Mouse (Mus musculus) adrenal gland, adult (tissue): ENCODE results near the gene Agbl4.

Source experiments
- DNase-seq, 2 experiments: peaks; one replicate each; pipeline ENCODE4 v3.0.0; 2022 to 2023; ENCODE audit warnings: low spot score in 1 of 2; ENCODE audit not compliant: inconsistent age in 2 of 2

The Agbl4 gene

GRCm38 (mm10) chr4:110397618-110398045 lies at the start of gene Agbl4:
Gene Agbl4 (plus strand): TSS chr4:110397661.
- DNase-seq, result peak; percentile 60 to 82

- no peak for DNase-seq
Measured at GRCm38 (mm10) chr4:110350856-110351177, 46.6 kb upstream of the Agbl4 start.

DNA sequence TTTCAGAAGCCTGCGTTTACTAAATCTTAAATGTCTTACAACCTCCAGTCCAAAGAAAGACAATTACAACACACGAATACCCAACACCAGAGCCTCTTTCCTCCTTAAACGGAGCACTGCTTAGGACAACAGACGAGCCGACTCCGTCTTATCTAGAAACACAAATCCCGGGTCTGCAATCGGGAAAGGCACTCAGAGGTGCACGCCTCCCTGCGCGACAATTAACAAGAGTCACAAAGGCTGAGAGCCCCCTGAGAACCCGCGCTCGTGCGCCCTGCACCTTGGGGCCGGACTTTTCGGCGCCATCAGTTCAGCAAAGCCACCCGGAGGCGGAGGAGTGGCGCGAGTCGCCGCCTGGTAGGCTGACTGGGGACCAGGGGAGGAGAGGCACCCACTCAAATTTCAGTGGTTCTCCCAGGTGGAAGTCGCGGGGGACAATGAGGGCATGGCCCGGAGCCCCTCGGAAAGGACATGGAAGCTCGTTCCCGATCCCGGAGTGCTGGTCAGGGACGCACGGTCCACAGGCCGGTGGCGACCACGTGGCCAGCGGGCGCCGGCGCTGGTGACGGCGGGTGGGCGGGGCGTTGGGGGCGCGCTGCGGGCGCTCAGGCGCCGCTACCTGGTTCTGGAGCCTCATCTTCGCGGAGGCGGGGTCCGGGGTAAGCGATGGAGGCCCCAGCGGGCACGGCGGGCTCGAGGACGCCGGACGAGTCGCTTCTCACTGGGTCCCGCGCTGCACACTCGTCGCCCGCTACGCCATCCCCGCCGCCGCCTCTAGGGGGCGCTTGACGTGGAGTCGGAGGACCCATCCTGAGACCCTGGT lies 46.1 kb upstream of the Agbl4 start, which contains the start of gene Elavl4:
Gene Elavl4, minus strand, starts transcription at position 732 of the 823 bp plus-strand sequence.
- peak; percentile 51 to 86 for DNase-seq

DNA sequence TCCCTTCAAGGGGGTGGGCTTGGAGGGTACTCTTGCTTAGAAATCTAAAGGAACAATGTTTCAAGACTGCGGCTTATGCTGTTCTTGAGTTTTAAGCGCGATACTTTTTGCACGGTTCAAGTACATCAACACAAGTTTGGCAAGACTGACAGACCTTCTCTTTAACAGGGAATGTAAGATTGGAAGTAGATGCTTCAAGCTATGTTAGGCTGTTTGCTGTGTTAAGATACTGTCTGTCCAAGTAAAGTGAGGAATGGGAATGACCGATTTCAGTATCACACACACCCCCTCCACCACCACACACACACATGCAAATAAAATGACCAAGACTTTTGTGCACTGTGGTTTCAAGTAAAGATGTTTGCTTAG lies 45.5 kb upstream of the Agbl4 start:
- DNase-seq, result no peak

GRCm38 (mm10) chr4:110360568-110360967 lies 36.9 kb upstream of the Agbl4 start:
- DNase-seq, result no peak

- no peak for DNase-seq
Measured at GRCm38 (mm10) chr4:110396221-110396620, 1.2 kb upstream of the Agbl4 start.

- DNase-seq, result no peak
Measured at GRCm38 (mm10) chr4:110420306-110420705, 22.8 kb downstream of the Agbl4 start.

DNA sequence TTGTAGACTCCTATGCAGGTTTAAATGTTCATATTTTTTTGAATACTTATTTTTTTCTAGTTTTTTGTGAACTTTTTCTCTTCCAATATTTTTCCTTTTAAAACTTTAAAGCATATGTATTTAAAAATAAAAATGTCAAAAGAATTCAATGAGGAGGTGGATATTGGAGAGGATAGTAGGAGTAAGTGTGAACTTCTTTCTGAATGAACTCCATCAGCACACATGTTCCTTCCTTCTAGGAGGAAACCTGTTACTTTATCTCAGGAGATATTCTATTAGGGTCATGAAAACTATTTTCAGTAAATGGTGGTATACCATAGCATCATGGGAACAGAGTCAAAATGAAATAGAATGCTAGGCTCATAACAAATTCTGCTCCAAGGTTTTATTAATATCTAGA lies 30.2 kb downstream of the Agbl4 start:
- no peak for DNase-seq

- DNase-seq, result peak; percentile 4 to 29
Measured at GRCm38 (mm10) chr4:110494371-110494770, 96.9 kb downstream of the Agbl4 start.

DNA sequence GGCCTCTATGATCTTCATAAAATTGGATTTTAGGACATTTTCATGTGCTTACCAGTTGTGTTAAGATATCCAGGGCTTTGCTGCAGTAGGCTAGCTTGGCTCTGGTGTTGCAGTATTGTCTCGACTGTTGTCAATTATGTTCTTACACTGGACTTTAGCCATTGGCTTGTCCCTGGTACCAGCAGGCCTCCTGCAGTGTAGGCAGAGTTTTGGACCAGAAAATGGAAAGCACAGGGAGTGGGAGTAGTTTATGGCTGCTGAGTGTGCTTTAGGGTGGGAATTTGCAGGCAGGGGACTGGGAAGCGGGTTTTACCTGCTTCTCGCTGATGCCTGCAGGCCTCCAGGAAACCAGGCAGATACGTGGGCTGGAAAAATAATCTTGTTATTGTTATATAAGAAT lies 132.3 kb downstream of the Agbl4 start:
- no peak for DNase-seq

DNA sequence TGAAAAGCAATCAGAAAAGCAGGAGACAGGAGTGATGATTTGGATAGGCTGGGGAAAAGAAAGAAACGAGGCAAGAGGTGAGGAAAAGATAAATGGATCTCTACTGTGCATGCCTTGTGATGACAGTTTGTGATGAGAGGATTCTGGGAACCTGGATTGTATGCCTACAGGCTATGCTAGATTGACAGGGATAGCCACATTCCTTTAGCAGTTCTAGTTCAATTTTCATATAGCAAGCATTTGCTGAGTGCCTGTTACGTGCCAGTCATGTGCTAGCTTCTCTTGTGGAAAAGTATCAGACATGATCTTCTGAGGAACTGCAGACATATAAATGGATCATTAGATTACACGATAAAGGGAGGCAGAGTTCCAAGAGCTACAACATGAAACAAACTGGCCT lies 151.8 kb downstream of the Agbl4 start:
- no peak for DNase-seq

GRCm38 (mm10) chr4:110597726-110598283 lies 200.3 kb downstream of the Agbl4 start:
- DNase-seq, result no peak

- no peak for DNase-seq
Measured at GRCm38 (mm10) chr4:110641417-110641816, 244.0 kb downstream of the Agbl4 start.

- no peak for DNase-seq
Measured at GRCm38 (mm10) chr4:110662940-110663339, 265.5 kb downstream of the Agbl4 start.

GRCm38 (mm10) chr4:110674121-110674520 lies 276.7 kb downstream of the Agbl4 start:
- no peak for DNase-seq

DNA sequence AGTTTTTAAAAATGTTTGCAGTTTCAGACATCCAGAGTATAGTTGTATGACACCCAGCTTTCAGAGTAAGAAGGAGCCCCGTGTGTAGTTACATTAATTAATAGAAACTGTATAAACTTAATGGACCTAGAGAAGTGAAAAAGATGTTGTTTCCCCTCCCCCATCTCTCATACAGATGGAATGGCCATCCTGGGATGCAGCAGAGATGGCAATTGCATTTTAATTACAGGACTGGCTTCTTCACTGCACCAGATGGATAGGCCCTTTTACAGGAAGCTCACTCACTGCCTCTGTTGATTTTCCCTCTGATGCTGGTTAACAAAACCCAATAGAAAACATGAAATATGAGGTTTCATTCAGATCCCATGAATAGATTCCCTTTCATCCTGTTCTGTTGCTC lies 337.7 kb downstream of the Agbl4 start:
- no peak for DNase-seq

GRCm38 (mm10) chr4:110757941-110758340 lies 360.5 kb downstream of the Agbl4 start:
- no peak for DNase-seq

GRCm38 (mm10) chr4:110788596-110788995 lies 391.1 kb downstream of the Agbl4 start:
- DNase-seq, result no peak

GRCm38 (mm10) chr4:110799902-110800301 lies 402.4 kb downstream of the Agbl4 start:
- no peak for DNase-seq

DNA sequence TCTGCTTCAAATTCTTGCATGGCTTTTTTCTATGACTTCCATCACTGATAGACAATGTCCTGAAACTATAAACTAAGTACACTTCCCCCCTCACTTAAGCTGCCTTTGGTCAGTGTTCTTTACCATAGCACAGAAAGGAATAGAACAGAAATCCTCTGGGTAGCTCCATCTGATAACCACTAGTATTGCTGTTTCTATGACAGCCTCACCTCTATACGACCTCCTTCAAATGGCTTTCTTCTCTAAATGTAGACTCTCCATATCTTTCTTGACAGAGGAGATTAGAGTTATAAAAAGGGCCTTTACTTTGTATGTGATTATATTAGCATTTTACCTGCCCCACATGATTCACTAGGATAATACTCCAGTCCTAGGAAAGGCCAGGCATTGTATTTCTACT lies 413.5 kb downstream of the Agbl4 start:
- DNase-seq, result no peak

DNA sequence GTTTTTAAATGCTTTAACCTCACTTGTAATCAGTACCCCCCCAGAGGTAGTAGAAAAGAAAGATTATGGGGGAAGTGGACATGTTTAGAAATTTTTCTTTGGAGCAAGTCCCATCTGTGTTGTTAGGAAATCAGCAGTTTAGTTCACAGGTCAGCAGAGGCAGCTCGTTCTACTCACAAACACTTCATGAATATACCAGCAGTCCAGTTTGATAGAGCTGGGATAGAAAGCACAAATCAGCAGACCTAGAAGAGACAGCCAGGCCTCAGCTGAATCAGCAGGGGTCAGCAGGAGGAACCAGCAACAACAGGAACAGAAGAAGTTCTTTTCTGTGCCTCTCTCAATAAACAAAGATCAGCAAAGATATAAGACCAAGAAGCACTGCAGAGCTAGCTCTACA lies 435.3 kb downstream of the Agbl4 start:
- DNase-seq, result no peak

- DNase-seq, result no peak
Measured at GRCm38 (mm10) chr4:110879719-110880443, 482.4 kb downstream of the Agbl4 start.
